Mouse (Mus musculus): ENCODE measurements around the gene Ccdc62.

The Ccdc62 gene

DNA sequence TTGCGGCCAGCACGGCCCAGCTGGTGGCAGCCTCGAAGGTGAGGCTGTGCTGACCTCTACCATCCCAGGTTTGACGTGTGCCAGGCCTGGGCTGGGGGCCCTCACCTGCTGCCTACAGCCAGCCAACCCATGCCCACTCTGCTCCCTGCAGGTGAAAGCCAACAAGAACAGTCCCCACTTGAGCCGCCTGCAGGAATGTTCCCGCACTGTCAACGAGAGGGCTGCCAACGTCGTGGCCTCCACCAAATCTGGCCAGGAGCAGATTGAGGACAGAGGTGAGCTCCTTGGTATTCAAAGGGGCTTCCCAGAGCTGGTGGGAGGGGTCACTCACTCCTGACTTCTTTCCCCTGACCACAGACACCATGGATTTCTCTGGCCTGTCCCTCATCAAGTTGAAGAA, 70.8 kb downstream of the Ccdc62 start:
- no peak for DNase-seq (ENCODE audit: low read depth, low spot score)

DNA sequence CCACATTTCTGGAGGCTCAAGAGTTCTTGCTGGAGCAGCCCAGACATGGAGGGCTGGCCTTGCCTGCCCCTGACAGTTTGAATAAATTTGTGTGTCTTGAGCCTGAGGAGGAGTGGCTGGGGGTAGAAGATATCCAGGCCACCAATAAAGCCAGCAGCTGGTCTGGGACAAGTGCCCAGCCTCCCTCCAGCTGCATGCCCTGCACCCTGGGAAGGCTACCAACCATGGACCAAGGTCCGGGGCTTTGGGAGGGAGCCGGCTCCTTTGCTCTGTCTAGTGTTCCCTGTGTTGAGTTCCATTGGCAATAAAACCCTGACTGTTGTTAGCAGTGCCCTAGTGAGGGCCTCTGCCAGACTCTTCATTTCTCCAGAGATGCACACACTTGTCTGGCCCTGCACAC, 72.4 kb downstream of the Ccdc62 start:
- no peak for DNase-seq (ENCODE audit: low read depth, low spot score)

DNA sequence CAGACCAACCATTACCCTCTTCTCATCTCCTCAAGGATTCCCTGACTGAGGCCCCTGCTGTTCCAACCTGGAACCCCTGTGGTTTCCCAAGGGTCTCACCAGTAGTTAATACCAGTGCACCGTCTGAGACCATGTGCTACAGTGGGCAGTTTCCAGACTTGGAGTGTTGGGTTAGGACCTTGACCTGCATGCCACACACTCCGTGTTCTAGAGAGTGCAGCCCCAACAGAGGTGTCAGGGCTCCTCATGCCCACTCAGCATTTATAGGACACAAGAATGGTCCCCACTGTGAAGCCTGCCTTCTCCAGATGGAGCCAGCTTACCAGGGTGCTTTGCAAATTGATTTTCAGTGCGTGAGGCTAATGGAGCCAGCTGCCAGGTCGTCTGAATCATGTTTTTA, 72.9 kb downstream of the Ccdc62 start:
- no peak for DNase-seq (ENCODE audit: low read depth, low spot score)

- DNase-seq (ENCODE audit: low read depth, low spot score) = no peak
Measured at GRCm38 (mm10) chr5:124004356-124005150, 74.1 kb downstream of the Ccdc62 start.

GRCm38 (mm10) chr5:124005151-124005500, 74.6 kb downstream of the Ccdc62 start:
- no peak for DNase-seq (ENCODE audit: low read depth, low spot score)

GRCm38 (mm10) chr5:124005591-124005990, 75.1 kb downstream of the Ccdc62 start:
- no peak for DNase-seq (ENCODE audit: low read depth, low spot score)

- DNase-seq (ENCODE audit: low read depth, low spot score) = no peak
Measured at GRCm38 (mm10) chr5:124006082-124006873, 75.8 kb downstream of the Ccdc62 start.

DNA sequence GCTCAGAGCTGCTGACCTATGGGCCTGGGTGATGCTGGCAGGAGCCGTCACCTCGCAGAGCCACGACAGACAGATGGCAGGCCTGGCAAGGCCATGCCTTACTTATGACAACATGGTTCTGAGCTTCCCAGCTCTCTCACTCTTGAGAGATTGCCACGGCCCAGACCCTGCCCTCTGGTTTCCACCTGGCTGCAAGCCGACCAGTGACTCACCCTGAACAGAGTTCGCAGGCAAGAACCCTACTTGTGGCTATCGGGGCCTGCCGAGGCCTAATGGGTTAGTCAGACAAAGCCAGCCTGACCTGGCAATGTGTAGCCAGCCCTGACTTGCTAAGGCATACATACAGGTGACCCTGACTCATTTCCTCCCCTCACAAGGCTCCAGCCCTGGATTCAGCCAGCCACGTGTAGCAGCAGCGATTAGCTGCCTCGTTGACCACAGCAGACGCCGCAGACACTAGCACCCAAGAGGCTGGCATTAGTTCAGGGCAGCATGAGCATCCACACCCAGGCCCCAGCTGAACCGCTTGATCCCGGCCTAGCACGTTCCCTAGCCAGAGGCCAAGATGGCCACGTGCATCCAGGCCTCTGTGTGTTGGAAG, 76.5 kb downstream of the Ccdc62 start:
- no peak for DNase-seq (ENCODE audit: low read depth, low spot score)

DNA sequence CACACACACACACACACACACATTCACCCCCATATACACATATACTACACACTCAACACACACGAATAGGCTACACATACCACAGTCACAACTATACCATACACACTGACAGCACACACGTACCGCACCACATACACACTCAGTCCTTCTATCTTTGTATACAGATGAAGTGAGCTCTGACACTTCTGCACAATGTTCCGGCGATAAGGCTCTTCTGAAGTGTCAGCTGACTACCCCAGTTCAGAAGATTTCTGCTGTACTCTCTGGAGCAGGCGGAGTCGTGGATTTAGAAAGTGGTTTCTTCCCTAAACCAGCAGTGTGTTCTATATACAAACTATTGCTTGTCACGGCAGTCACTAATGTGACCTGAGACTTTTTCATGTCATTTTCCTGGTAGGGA, 79.6 kb downstream of the Ccdc62 start:
- peak; percentile 49 for DNase-seq (ENCODE audit: low read depth, low spot score)

- peak; percentile 50 for DNase-seq (ENCODE audit: low read depth, low spot score)
Measured at GRCm38 (mm10) chr5:124010910-124011655, 80.6 kb downstream of the Ccdc62 start.

- no peak for DNase-seq (ENCODE audit: low read depth, low spot score)
Measured at GRCm38 (mm10) chr5:124011927-124012326, 81.4 kb downstream of the Ccdc62 start.

DNA sequence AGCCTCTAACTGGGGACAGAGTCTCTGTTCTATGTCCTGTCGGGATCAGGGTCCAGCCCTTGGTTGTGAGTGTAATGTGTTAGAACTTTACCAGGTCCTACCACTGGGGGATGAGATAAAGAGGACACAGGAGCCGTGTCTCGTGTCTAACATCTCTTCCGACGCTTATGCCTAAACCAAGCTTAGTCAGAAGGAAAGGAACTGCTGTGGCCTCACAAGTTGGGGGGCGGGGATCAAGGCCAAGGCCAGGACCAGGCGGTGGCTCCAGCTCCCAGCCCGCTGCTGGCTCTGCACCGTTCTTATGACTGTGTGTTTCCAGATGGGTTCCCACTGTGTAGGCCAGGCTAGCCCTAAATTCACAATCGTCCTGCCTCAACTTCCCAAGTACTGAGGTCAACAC, 82.4 kb downstream of the Ccdc62 start:
- DNase-seq (ENCODE audit: low read depth, low spot score) = no peak

DNA sequence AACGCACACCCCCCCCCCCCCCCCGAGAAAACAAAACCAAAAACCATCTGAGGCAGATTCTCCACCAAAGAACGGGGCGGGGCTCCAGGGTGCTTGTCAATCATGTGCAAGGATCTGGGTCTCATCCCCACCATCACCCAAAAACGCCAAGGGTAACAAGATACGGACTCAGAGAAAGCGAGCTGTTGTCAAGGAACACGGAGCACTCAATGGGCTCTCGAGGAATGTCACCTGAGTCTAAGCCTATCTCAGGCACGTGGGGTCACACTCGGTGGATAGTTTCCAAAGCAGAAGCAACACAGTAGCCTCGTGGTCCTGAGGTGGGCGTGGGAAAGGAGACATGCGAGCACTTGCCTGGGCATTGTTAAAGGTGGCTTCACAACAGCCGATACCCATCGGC, 83.3 kb downstream of the Ccdc62 start:
- DNase-seq (ENCODE audit: low read depth, low spot score) = no peak

GRCm38 (mm10) chr5:124014180-124014579, 83.7 kb downstream of the Ccdc62 start:
- DNase-seq (ENCODE audit: low read depth, low spot score) = no peak

DNA sequence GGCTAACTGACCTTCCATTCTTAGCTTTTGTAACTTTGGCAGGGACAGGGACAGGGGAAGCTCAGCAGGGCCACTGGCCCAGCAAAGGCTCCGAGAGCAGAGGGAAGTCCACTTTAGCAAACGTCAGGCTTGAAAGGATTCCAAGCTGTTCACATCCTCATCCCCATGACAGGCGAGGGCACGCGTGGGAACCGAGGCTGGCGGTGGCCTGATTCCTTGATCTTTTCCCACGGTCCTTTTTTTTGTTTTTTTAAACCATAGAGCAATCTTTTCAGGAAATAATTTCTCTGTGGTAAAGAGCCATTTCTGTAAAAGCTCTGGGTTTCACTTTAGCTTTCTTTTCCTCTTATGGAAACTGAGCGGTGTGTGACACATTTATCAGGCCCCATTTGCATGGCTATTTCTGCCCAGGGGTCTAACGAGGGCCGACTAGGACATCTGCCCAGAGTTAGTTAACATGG, 84.3 kb downstream of the Ccdc62 start:
- DNase-seq (ENCODE audit: low read depth, low spot score) = no peak

DNA sequence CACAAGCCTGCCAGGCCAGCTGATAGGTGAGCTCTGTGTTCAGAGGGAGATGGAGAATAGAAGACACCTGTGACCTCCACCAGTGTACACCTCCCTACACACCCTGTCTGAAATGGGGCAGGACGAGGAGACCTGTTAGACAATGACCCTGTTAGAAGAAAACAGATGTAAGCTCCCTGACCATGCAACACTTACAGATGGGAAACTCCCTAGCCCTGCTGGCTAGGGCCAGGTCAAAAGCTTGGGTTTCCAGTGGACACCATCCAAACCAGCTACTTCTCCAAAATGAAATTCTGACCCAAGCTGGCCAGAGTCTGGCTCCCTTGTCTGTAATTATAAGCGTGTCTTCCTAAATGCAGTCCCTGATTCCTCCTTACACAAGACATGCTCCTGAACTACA, 85.2 kb downstream of the Ccdc62 start:
- no peak for DNase-seq (ENCODE audit: low read depth, low spot score)

DNA sequence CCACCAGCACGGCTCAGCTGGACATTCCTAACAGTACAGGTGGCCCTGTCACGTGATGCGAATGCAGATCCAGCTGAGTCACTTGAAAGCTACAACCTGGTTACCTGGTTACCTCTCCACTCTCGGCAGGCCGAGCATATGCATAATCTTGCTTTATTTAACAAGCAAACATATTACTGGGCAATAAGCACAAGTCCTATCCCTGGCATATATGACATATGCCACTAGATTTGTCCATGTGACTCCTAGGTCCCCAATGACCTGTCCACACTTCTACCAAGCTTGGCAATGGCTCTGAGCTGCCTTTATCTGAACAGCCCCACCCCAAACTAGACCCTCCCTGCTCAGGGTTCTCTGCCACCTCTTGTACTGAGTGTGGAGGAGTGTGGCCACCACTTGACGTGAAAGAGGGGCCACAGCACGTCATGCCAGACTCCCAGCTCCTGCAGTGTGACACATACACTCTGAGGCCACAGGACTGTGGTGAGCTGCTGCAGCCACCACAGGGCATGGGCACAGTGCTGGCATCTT, 85.9 kb downstream of the Ccdc62 start:
- DNase-seq (ENCODE audit: low read depth, low spot score) = no peak

GRCm38 (mm10) chr5:124017941-124018340, 87.5 kb downstream of the Ccdc62 start:
- DNase-seq (ENCODE audit: low read depth, low spot score) = no peak

- no peak for DNase-seq (ENCODE audit: low read depth, low spot score)
Measured at GRCm38 (mm10) chr5:124018651-124019050, 88.2 kb downstream of the Ccdc62 start.

Data from c-Kit-negative CD71-positive TER-119-positive erythroid progenitor cells, embryonic 14.5 days (primary cell).